Mouse (Mus musculus): ENCODE measurements at regions not wholly inside any gene's neighbourhood (a gene's known extent, or its start where the extent isn't known, plus 50 kb on each side); places are given as distances from the start of the nearest gene placed in this dataset.

DNA sequence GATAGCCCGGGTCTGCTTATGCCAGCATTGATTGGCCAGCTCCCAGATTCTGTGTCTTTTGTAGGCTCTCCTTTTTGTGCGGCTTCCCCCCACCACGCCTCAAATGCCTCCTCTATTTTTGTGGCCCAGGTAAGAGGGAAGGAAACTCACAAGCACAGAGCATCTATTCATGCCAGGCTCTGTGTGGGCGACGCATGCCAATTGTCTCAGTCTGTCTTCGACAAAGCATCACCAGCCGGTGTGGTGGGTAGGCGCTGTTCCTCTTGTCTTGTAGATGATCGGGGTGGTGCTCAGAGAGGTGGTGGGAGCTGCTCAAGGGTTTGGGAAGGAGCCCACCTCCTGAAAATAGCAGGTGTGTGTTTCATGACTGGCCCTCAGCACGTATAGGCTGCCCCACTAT, 175.5 kb downstream of the Tmem132e start:
- H3K9ac ChIP-seq (ENCODE audit: control insufficient read depth, low read depth, low read length, poor library complexity, severe bottlenecking): no peak overlapping the region
- TF ChIP-seq UBTF (IDR thresholded peaks at IDR 0.05; ENCODE audit: borderline replicate concordance, insufficient read depth, low read depth, low read length): no peak
- TF ChIP-seq CTCF (IDR thresholded peaks at IDR 0.05 in 2 of 3, conservative IDR thresholded peaks at IDR 0.05 in 1 of 3; ENCODE audit: control insufficient read depth in 1 of 3, insufficient read depth in 1 of 3, low read depth in 2 of 3, low read length in 3 of 3, poor library complexity in 1 of 3, severe bottlenecking in 1 of 3): no peak
- TF ChIP-seq GATA1 (IDR thresholded peaks at IDR 0.05; ENCODE audit: low read depth, low read length): no peak
- no peak for TF ChIP-seq NRF1 (IDR thresholded peaks at IDR 0.05; ENCODE audit: insufficient read depth, low read depth, low read length, poor library complexity, severe bottlenecking)
- no peak for TF ChIP-seq TBP (IDR thresholded peaks at IDR 0.05; ENCODE audit: low read depth, low read length)
- TF ChIP-seq ZMIZ1 (IDR thresholded peaks at IDR 0.05; ENCODE audit: low read depth, low read length): no peak
- no peak for TF ChIP-seq MXI1 (IDR thresholded peaks at IDR 0.05; ENCODE audit: low read depth, low read length)
- no peak for TF ChIP-seq RAD21 (IDR thresholded peaks at IDR 0.05; ENCODE audit: low read depth, low read length)
- TF ChIP-seq EP300 (IDR thresholded peaks at IDR 0.05; ENCODE audit: low read depth in 1 of 2, low read length in 2 of 2): no peak
- no peak for TF ChIP-seq CHD1 (IDR thresholded peaks at IDR 0.05; ENCODE audit: low read depth, low read length)
- TF ChIP-seq MEF2A (IDR thresholded peaks at IDR 0.05; ENCODE audit: extremely low read depth, insufficient replicate concordance, low read depth, low read length, poor library complexity, severe bottlenecking): no peak
- TF ChIP-seq ZC3H11A (IDR thresholded peaks at IDR 0.05; ENCODE audit: low read depth, low read length): no peak
- H3K36me3 ChIP-seq (ENCODE audit: control insufficient read depth in 1 of 2, insufficient read depth in 2 of 2, low read length in 2 of 2): no peaks in the 10 kb centered on the region

DNA sequence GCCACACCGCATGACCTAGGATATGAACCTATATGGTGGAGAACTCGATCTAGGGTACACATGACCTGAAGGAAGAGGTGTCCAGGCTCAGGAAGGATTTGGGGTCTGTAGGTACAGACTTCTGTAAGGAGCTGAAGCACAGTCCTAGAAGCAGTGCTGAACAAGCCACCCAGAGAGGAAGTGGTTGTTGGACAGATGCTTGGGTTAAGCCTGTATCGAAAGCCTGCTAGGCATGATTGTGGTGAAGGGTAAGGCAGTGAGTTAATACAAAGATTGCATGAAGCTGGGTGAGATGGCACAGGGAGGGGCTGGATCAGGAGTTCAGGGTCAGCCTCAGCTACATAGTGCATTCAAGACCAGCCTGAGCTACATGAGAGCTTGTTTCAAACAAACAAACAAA, 153.3 kb downstream of the Tmem132e start:
- Histone ChIP-seq H3K4me1 (ENCODE audit: control insufficient read depth in 1 of 2, insufficient read depth in 2 of 2, low read length in 2 of 2) (no peaks in the 10 kb centered on the region), H3K36me3 (ENCODE audit: control insufficient read depth in 1 of 2, insufficient read depth in 2 of 2, low read length in 2 of 2) (no peaks in the 10 kb centered on the region), H3K9ac (ENCODE audit: control insufficient read depth, low read depth, low read length, poor library complexity, severe bottlenecking) (no peak overlapping the region), H3K79me2 (ENCODE audit: control insufficient read depth, insufficient read depth, low read length, poor library complexity) (no peaks in the 10 kb centered on the region), H3K27me3 (ENCODE audit: control insufficient read depth in 1 of 2, insufficient read depth in 2 of 2, low read length in 2 of 2) (no peaks in the 10 kb centered on the region; a peak in 1 of 4 replicates), H3K4me3 (ENCODE audit: control insufficient read depth in 1 of 2, insufficient read depth in 1 of 2, low read depth in 2 of 2, low read length in 2 of 2) (no peak overlapping the region), H3K9me3 (replicated peaks; ENCODE audit: insufficient read depth, low read length) (no peaks in the 10 kb centered on the region), H3K27ac (ENCODE audit: control insufficient read depth, low read depth, low read length) (no peak overlapping the region)
- no peak for DNase-seq (ENCODE audit: low read depth, low spot score)
- TF ChIP-seq UBTF (IDR thresholded peaks at IDR 0.05; ENCODE audit: borderline replicate concordance, insufficient read depth, low read depth, low read length) (no peak), NELFE (IDR thresholded peaks at IDR 0.05; ENCODE audit: low read depth, low read length) (no peak), GABPA (IDR thresholded peaks at IDR 0.05; ENCODE audit: low read depth, low read length) (no peak), CHD2 (IDR thresholded peaks at IDR 0.05; ENCODE audit: low read length) (no peak), ZMIZ1 (IDR thresholded peaks at IDR 0.05; ENCODE audit: low read depth, low read length) (no peak), RCOR1 (IDR thresholded peaks at IDR 0.05; ENCODE audit: low read depth, low read length) (no peak), SMC3 (IDR thresholded peaks at IDR 0.05; ENCODE audit: low read depth, low read length) (no peak), MYB (IDR thresholded peaks at IDR 0.05; ENCODE audit: low read depth, low read length) (no peak), ZC3H11A (IDR thresholded peaks at IDR 0.05; ENCODE audit: low read depth, low read length) (no peak), BHLHE40 (IDR thresholded peaks at IDR 0.05; ENCODE audit: borderline replicate concordance, low read depth, low read length) (no peak), MYC (IDR thresholded peaks at IDR 0.05; ENCODE audit: low read depth, low read length) (no peak), MAZ (IDR thresholded peaks at IDR 0.05; ENCODE audit: low read depth, low read length) (no peak), CHD1 (IDR thresholded peaks at IDR 0.05; ENCODE audit: low read depth, low read length) (no peak), CTCF (IDR thresholded peaks at IDR 0.05 in 2 of 3, conservative IDR thresholded peaks at IDR 0.05 in 1 of 3; ENCODE audit: control insufficient read depth in 1 of 3, insufficient read depth in 1 of 3, low read depth in 2 of 3, low read length in 3 of 3, poor library complexity in 1 of 3, severe bottlenecking in 1 of 3) (no peak), POLR2AphosphoS2 (IDR thresholded peaks at IDR 0.05; ENCODE audit: low read length) (no peak), TCF12 (IDR thresholded peaks at IDR 0.05; ENCODE audit: low read depth, low read length) (no peak), GATA1 (IDR thresholded peaks at IDR 0.05; ENCODE audit: low read depth, low read length) (no peak)

More for the DNA sequence above, 175.5 kb downstream of the Tmem132e start:
- H3K27ac ChIP-seq (ENCODE audit: control insufficient read depth, low read depth, low read length): no peak overlapping the region
- H3K4me3 ChIP-seq (ENCODE audit: control insufficient read depth in 1 of 2, insufficient read depth in 1 of 2, low read depth in 2 of 2, low read length in 2 of 2): no peak overlapping the region
- no peaks in the 10 kb centered on the region for H3K27me3 ChIP-seq (ENCODE audit: control insufficient read depth in 1 of 2, insufficient read depth in 2 of 2, low read length in 2 of 2)
- no peaks in the 10 kb centered on the region for H3K79me2 ChIP-seq (ENCODE audit: control insufficient read depth, insufficient read depth, low read length, poor library complexity)
- H3K9me3 ChIP-seq (replicated peaks; ENCODE audit: insufficient read depth, low read length): no peaks in the 10 kb centered on the region
- no peaks in the 10 kb centered on the region for H3K4me1 ChIP-seq (ENCODE audit: control insufficient read depth in 1 of 2, insufficient read depth in 2 of 2, low read length in 2 of 2)
- DNase-seq (ENCODE audit: low read depth, low spot score): no peak

Data from MEL (cell line).